Mouse (Mus musculus): ENCODE measurements at regions not wholly inside any gene's neighbourhood (a gene's known extent, or its start where the extent isn't known, plus 50 kb on each side); places are given as distances from the start of the nearest gene placed in this dataset.

DNA sequence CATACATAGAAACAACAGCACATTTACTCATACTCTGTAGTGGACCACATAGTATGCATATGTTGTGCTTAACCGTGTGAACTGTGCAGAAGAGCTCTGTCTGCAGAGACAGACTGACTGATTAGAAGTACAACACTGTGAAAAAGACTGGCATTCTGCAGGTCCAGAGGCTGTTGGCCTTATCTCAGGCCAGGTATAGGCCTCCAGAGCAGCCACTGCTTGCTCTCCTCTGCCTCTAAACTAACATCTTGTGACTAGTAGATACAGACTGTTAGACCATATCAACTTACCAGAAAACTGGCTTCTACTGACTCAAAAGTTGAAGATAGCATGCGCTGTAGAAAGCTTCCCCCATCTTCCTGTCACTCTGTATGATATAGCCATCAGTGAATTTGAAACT, 73.5 kb upstream of the Pde7b start:
- Histone ChIP-seq H3K27ac (ENCODE audit: insufficient read depth, low read length) (no peak overlapping the region), H3K36me3 (ENCODE audit: control insufficient read depth, insufficient read depth, low read length) (no peaks in the 10 kb centered on the region), H3K4me3 (ENCODE audit: extremely low read depth, insufficient read depth, insufficient read length) (no peak overlapping the region), H3K4me1 (ENCODE audit: control insufficient read depth, insufficient read depth, insufficient read length) (no peaks in the 10 kb centered on the region), H3K27me3 (ENCODE audit: control insufficient read depth, insufficient read depth, low read length) (no peaks in the 10 kb centered on the region)
- TF ChIP-seq POLR2A (IDR thresholded peaks at IDR 0.05; ENCODE audit: low read depth, low read length) (no peak), CTCF (IDR thresholded peaks at IDR 0.05; ENCODE audit: extremely low read depth, insufficient read depth, insufficient read length, insufficient replicate concordance) (no peak)
- DNase-seq (ENCODE audit: low read depth in 1 of 2, low spot score in 2 of 2): no peak
- 84% methylated on average over 2 of the region's 2 CpGs for WGBS

DNA sequence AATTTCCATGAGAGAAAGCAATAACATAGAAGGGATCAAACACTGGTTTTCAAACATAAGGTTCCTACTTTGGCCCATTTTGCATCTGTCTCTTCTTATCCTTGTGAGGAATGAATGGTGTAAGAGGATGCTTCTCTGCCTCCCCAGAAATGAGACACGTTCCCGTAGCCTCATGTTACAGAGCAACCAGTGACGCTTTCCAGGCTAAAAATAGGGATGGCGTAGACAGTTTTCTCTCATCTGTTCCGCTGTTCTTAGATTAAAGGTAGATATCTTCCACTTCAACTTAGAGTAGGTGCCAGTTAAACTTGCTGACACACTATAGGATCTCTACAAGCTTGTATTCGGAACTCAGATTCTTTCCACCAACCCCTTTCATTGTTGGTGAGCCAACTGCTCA, 69.1 kb upstream of the Pde7b start:
- Histone ChIP-seq H3K36me3 (ENCODE audit: control insufficient read depth, insufficient read depth, low read length) (no peaks in the 10 kb centered on the region), H3K4me1 (ENCODE audit: control insufficient read depth, insufficient read depth, insufficient read length) (no peaks in the 10 kb centered on the region), H3K4me3 (ENCODE audit: extremely low read depth, insufficient read depth, insufficient read length) (no peak overlapping the region), H3K27me3 (ENCODE audit: control insufficient read depth, insufficient read depth, low read length) (no peaks in the 10 kb centered on the region), H3K27ac (ENCODE audit: insufficient read depth, low read length) (no peak overlapping the region)
- 91% methylated on average over 6 of the region's 6 CpGs for WGBS
- DNase-seq (ENCODE audit: low read depth in 1 of 2, low spot score in 2 of 2): no peak
- TF ChIP-seq POLR2A (IDR thresholded peaks at IDR 0.05; ENCODE audit: low read depth, low read length): no peak
- no peak for TF ChIP-seq CTCF (IDR thresholded peaks at IDR 0.05; ENCODE audit: extremely low read depth, insufficient read depth, insufficient read length, insufficient replicate concordance)

DNA sequence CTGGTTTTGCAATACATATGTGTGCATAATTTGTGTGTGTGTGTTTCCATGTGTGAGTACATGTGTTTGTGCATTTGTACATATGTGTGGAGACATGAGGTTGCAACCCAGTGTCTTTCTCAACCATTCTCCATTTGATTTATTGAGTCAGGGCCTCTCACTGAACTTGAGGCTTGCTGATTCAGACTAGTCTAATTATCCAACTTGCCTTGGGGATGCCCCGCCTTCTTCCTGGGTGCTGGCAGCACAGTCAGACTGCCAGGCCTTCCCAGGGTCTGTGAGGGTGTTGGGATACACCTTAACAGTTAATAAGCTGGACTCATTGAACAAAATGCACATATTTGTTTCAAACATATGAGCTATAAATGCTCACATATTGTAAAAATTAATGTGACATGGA, 56.1 kb upstream of the Pde7b start:
- DNase-seq (ENCODE audit: low read depth in 1 of 2, low spot score in 2 of 2): no peak

DNA sequence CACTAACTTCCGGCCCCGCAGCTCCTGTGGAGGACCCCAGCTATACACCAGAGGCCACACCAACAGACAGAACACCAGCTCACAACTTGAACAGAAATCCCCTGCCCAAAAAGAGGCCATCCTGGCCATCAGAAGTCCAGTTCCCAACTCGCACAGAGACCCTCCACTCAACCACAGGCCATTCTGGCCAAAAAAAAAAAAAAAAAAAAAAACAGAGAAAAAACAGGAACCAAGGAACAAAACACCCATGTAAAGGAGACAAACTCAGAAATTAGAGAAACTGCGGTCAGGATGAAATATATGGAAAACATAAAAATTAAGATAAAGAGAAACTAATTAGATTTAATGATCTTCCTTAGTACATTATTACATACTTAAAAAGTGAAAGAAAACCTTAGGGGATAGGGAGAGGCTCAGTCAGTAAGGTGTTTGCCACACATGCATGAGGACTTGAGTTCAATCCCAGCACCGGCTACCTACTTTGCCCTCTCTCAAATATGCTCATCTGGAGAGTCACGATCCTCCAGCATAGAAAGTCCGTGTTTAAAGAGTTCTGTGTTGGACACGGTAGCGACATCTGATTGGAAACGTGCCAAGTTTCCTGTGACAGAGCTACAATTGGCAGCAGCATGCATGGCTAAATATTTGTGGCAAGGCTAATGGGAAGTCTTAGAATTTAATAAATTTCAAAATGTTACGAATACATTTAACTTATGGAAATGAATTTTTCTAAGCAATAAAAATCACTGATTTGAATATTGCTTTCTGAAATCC, 51.9 kb upstream of the Pde7b start:
- H3K36me3 ChIP-seq (ENCODE audit: control insufficient read depth, insufficient read depth, low read length): no peaks in the 10 kb centered on the region
- H3K4me3 ChIP-seq (ENCODE audit: extremely low read depth, insufficient read depth, insufficient read length): no peak overlapping the region
- 42% methylated on average over 11 of the region's 11 CpGs for WGBS
- H3K4me1 ChIP-seq (ENCODE audit: control insufficient read depth, insufficient read depth, insufficient read length): no peaks in the 10 kb centered on the region
- TF ChIP-seq CTCF (IDR thresholded peaks at IDR 0.05; ENCODE audit: extremely low read depth, insufficient read depth, insufficient read length, insufficient replicate concordance) (no peak), POLR2A (IDR thresholded peaks at IDR 0.05; ENCODE audit: low read depth, low read length) (no peak)
- H3K27ac ChIP-seq (ENCODE audit: insufficient read depth, low read length): no peak overlapping the region
- H3K27me3 ChIP-seq (ENCODE audit: control insufficient read depth, insufficient read depth, low read length): no peaks in the 10 kb centered on the region
- no peak for DNase-seq (ENCODE audit: low read depth in 1 of 2, low spot score in 2 of 2)

More for the DNA sequence above, 56.1 kb upstream of the Pde7b start:
- Histone ChIP-seq H3K27me3 (ENCODE audit: control insufficient read depth, insufficient read depth, low read length) (no peaks in the 10 kb centered on the region), H3K27ac (ENCODE audit: insufficient read depth, low read length) (no peak overlapping the region), H3K4me1 (ENCODE audit: control insufficient read depth, insufficient read depth, insufficient read length) (no peaks in the 10 kb centered on the region), H3K36me3 (ENCODE audit: control insufficient read depth, insufficient read depth, low read length) (no peaks in the 10 kb centered on the region), H3K4me3 (ENCODE audit: extremely low read depth, insufficient read depth, insufficient read length) (no peak overlapping the region)
- WGBS: 86% methylated on average over 1 of the region's 1 CpGs
- TF ChIP-seq POLR2A (IDR thresholded peaks at IDR 0.05; ENCODE audit: low read depth, low read length) (no peak), CTCF (IDR thresholded peaks at IDR 0.05; ENCODE audit: extremely low read depth, insufficient read depth, insufficient read length, insufficient replicate concordance) (no peak)

DNA sequence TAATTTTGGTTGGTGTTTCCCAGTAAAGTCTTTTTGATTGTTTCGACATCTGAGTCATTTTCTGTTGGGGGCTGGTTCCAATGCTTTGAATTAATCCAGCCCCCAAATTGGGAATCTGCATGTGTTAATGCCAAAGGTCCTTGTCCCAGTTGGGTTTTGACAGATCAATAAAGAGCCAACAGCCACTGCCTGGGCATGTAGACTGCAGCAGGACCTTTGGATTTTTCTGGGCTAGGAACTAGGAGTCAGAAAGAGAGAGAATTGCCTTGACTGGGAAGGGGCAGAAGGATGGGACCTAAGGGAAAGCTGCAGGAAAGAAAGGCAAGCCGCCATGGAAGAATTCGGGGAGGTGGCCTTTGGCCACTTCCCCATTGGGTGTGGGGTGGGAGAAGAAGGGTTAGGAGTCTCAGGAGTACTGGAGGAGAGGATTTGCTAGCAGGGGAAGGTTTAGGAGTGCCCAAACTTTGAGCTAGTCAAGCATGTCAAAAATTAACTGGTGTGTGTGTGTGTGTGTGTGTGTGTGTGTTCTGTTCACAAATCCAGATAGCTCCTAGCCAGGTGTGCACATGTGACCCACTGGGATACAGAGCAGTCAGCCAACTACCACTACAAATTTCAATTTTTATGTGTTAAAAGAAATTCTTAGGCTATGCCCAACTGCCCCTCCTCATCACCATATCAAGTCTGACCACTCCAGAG, 51.0 kb upstream of the Pde7b start:
- WGBS: 88% methylated on average over 3 of the region's 3 CpGs
- no peak overlapping the region for H3K27ac ChIP-seq (ENCODE audit: insufficient read depth, low read length)
- H3K4me3 ChIP-seq (ENCODE audit: extremely low read depth, insufficient read depth, insufficient read length): no peak overlapping the region
- no peak for DNase-seq (ENCODE audit: low read depth in 1 of 2, low spot score in 2 of 2)
- H3K36me3 ChIP-seq (ENCODE audit: control insufficient read depth, insufficient read depth, low read length): no peaks in the 10 kb centered on the region
- no peaks in the 10 kb centered on the region for H3K27me3 ChIP-seq (ENCODE audit: control insufficient read depth, insufficient read depth, low read length)
- no peak for TF ChIP-seq POLR2A (IDR thresholded peaks at IDR 0.05; ENCODE audit: low read depth, low read length)
- no peak for TF ChIP-seq CTCF (IDR thresholded peaks at IDR 0.05; ENCODE audit: extremely low read depth, insufficient read depth, insufficient read length, insufficient replicate concordance)
- H3K4me1 ChIP-seq (ENCODE audit: control insufficient read depth, insufficient read depth, insufficient read length): 0 out of 2 replicates have a peak, but pooled peaks cover 3% of the 10 kb centered on the region

Data from spleen, adult 2 months (tissue).